Mouse (Mus musculus) midbrain, postnatal 0 days (tissue): ENCODE data around the gene Nprl3. TPM values are rescaled to one million over a fixed set of nuclear protein-coding genes. Genes with fewer than 3 reads are reported as not detected.

ENCODE experiments used
- ATAC-seq: fragments of 200-750 bp; cut with Nextera tagmentation; 2 replicates; pipeline ENCODE4 v1.8.0; 2017; ENCODE audit warnings: moderate number of reproducible peaks, mild to moderate bottlenecking, moderate TSS enrichment, moderate library complexity; ENCODE audit not compliant: low FRiP score
- DNase-seq: peaks from one replicate; pipeline ENCODE4 v3.0.0-alpha.2; 2015; ENCODE audit warnings: low spot score
- H3K27ac ChIP-seq: fragments of 300-500 bp; sonication (generic); 2 replicates; pipeline ENCODE4 v1.5.1; 2014; ENCODE audit warnings: low read depth, mild to moderate bottlenecking, low read length, mixed read lengths
- H3K27me3 ChIP-seq: fragments of 300-500 bp; sonication (generic); 2 replicates; pipeline ENCODE4 v1.6.1; 2014; ENCODE audit warnings: low read length, control low read depth, mixed read lengths; ENCODE audit not compliant: insufficient read depth
- H3K36me3 ChIP-seq: fragments of 300-500 bp; sonication (generic); 2 replicates; pipeline ENCODE4 v1.6.1; 2014; ENCODE audit warnings: low read length, control low read depth, mixed read lengths; ENCODE audit not compliant: insufficient read depth
- H3K4me1 ChIP-seq: fragments of 300-500 bp; sonication (generic); 2 replicates; pipeline ENCODE4 v1.6.1; 2014; ENCODE audit warnings: mild to moderate bottlenecking, control low read depth, antibody characterized with exemption, low read length, mixed read lengths; ENCODE audit not compliant: insufficient read depth
- H3K4me2 ChIP-seq: fragments of 300-500 bp; sonication (generic); 2 replicates; pipeline ENCODE4 v1.6.1; 2014; ENCODE audit warnings: low read depth, mild to moderate bottlenecking, low read length, mixed read lengths; ENCODE audit not compliant: poor library complexity, severe bottlenecking
- H3K4me3 ChIP-seq: fragments of 300-500 bp; sonication (generic); 2 replicates; pipeline ENCODE4 v1.5.1; 2014; ENCODE audit warnings: low read depth, mild to moderate bottlenecking, low read length, moderate library complexity
- H3K9ac ChIP-seq: fragments of 300-500 bp; sonication (generic); replicated peaks from 2 replicates; pipeline ENCODE4 v1.6.1; 2014; ENCODE audit warnings: mild to moderate bottlenecking, low read length, moderate library complexity, mixed read lengths; ENCODE audit not compliant: poor library complexity, severe bottlenecking
- H3K9me3 ChIP-seq: fragments of 300-500 bp; sonication (generic); 2 replicates; pipeline ENCODE4 v1.6.1; 2016; ENCODE audit warnings: low read length, control low read depth
- CTCF ChIP-seq: IDR thresholded peaks from 2 replicates; pipeline ENCODE4 v1.5.1; 2016; ENCODE audit warnings: antibody characterized with exemption, mild to moderate bottlenecking
- WGBS: fragments of 180-500 bp; shearing (Covaris S2); extraction: QIAGEN DNeasy Blood & Tissue Kit; methylation state at CpG from one replicate; pipeline ENCODE4 v1.1.7; 2014; 5-methylcytosine and 5-hydroxymethylcytosine counted together
- polyA plus RNA-seq: library from polyadenylated mRNA; unstranded; fragments of >200 nt; fragmentation: Nextera tagmentation; extraction: Ambion mirVana; gene quantifications from 2 replicates; pipeline ENCODE4 v1.2.1, GENCODE M21; 2015
- total RNA-seq: library from RNA; depleted of rRNA; stranded (reverse); fragments of >200 nt; gene quantifications from 2 replicates; pipeline ENCODE4 v1.2.3, GENCODE M21; 2014

Gene Nprl3
- total and polyA plus RNA-seq, 2 experiments from 2014 or later: 36.0 to 38.6 TPM

- Histone ChIP-seq H3K4me1 (peaks cover 10% of the 10 kb centered on the region; the same call in 1 of the 2 replicates), H3K9ac (no peak overlapping the region), H3K27ac (no peak overlapping the region), H3K27me3 (peaks cover 13% of the 10 kb centered on the region), H3K4me2 (no peak overlapping the region), H3K4me3 (no peak overlapping the region), H3K9me3 (no peaks in the 10 kb centered on the region), H3K36me3 (no peaks in the 10 kb centered on the region)
- no peak for ATAC-seq
- TF ChIP-seq CTCF: no peak
- WGBS: 88% methylated on average over 10 of the region's 10 CpGs
- no peak for DNase-seq
These were observed 48.2 kb downstream of the Nprl3 start for GRCm38 (mm10) chr11:32219287-32219686.

GRCm38 (mm10) chr11:32218501-32219050 is 48.9 kb downstream of the Nprl3 start:
- no peak overlapping the region; the same call in 1 of the 2 replicates for H3K9ac ChIP-seq
- ATAC-seq (no peak), DNase-seq (peak; percentile 54)
- peaks cover 6% of the 10 kb centered on the region for H3K27me3 ChIP-seq
- no peaks in the 10 kb centered on the region for H3K9me3 ChIP-seq
- no peak overlapping the region for H3K27ac ChIP-seq
- H3K4me1 ChIP-seq: peaks cover 10% of the 10 kb centered on the region; the same call in 1 of the 2 replicates
- TF ChIP-seq CTCF: no peak
- no peak overlapping the region for H3K4me3 ChIP-seq
- H3K36me3 ChIP-seq: no peaks in the 10 kb centered on the region
- 55% methylated on average over 6 of the region's 6 CpGs for WGBS
- H3K4me2 ChIP-seq: no peak overlapping the region

GRCm38 (mm10) chr11:32216851-32217250 is 50.7 kb downstream of the Nprl3 start:
- H3K9me3 ChIP-seq: no peaks in the 10 kb centered on the region
- H3K27me3 ChIP-seq: no peaks in the 10 kb centered on the region
- no peak overlapping the region for H3K27ac ChIP-seq
- ATAC-seq (peak; percentile 45; the same call in 1 of the 2 replicates), DNase-seq (peak; percentile 88)
- WGBS: 20% methylated on average over 8 of the region's 8 CpGs
- no peak overlapping the region for H3K9ac ChIP-seq
- H3K36me3 ChIP-seq: 0 out of 2 replicates have a peak, but pooled peaks cover 8% of the 10 kb centered on the region
- H3K4me2 ChIP-seq: no peak overlapping the region
- no peak overlapping the region for H3K4me3 ChIP-seq
- H3K4me1 ChIP-seq: 0 out of 2 replicates have a peak, but pooled peaks cover 4% of the 10 kb centered on the region
- peak; percentile 90 for TF ChIP-seq CTCF

- no peak overlapping the region for H3K9ac ChIP-seq
- H3K27ac ChIP-seq: no peak overlapping the region
- DNase-seq: no peak
- no peak for ATAC-seq
- WGBS: 95% methylated on average over 18 of the region's 18 CpGs
- H3K4me1 ChIP-seq: no peaks in the 10 kb centered on the region
- H3K4me2 ChIP-seq: no peak overlapping the region
- H3K9me3 ChIP-seq: no peaks in the 10 kb centered on the region
- no peak for TF ChIP-seq CTCF
- no peaks in the 10 kb centered on the region for H3K27me3 ChIP-seq
- no peak overlapping the region for H3K4me3 ChIP-seq
- peaks cover 9% of the 10 kb centered on the region; the same call in 1 of the 2 replicates for H3K36me3 ChIP-seq
These were observed 51.9 kb downstream of the Nprl3 start for GRCm38 (mm10) chr11:32215372-32216162.

GRCm38 (mm10) chr11:32210623-32211022 is 56.9 kb downstream of the Nprl3 start:
- 91% methylated on average over 8 of the region's 9 CpGs for WGBS
- ATAC-seq (no peak), DNase-seq (no peak)
- H3K9ac ChIP-seq: no peak overlapping the region
- no peak overlapping the region for H3K27ac ChIP-seq
- H3K4me1 ChIP-seq: no peaks in the 10 kb centered on the region
- no peaks in the 10 kb centered on the region for H3K27me3 ChIP-seq
- no peak overlapping the region for H3K4me2 ChIP-seq
- H3K4me3 ChIP-seq: no peak overlapping the region
- no peaks in the 10 kb centered on the region for H3K9me3 ChIP-seq
- TF ChIP-seq CTCF: no peak
- peaks cover 32% of the 10 kb centered on the region for H3K36me3 ChIP-seq
